Mouse (Mus musculus): Measurements from ENCODE around the gene Gm6583. TPM values are rescaled to one million over a fixed set of nuclear protein-coding genes. Genes with fewer than 3 reads are reported as not detected.
A peak's percentile ranks its signal among the peaks of the same experiment; 100 is the strongest.

Gene Gm6583
- polyA plus RNA-seq, 1 experiment from 2014 or later: 0.16 TPM

- Histone ChIP-seq H3K4me3 (ENCODE audit: low read depth, low read length) (no peak overlapping the region), H3K27me3 (ENCODE audit: insufficient read depth, low read length) (no peaks in the 10 kb centered on the region), H3K4me1 (ENCODE audit: insufficient read depth) (peaks cover 20% of the 10 kb centered on the region), H3K36me3 (replicated peaks; ENCODE audit: insufficient read depth, low read length) (peaks cover 26% of the 10 kb centered on the region), H3K4me2 (ENCODE audit: low read depth, low read length) (no peak overlapping the region), H3K9me3 (ENCODE audit: low read length) (no peaks in the 10 kb centered on the region), H3K9ac (replicated peaks) (peak overlapping the region; percentile 8; the same call in 1 of the 2 replicates), H3K27ac (ENCODE audit: low read depth) (no peak overlapping the region)
- no peak for DNase-seq
- ATAC-seq: no peak
- WGBS (ENCODE audit: insufficient replicate concordance): 70% methylated on average over 16 of the region's 16 CpGs
- TF ChIP-seq CTCF (IDR thresholded peaks at IDR 0.05; ENCODE audit: low read depth): no peak
- TF ChIP-seq EP300 (IDR thresholded peaks at IDR 0.05; ENCODE audit: low read depth): no peak
Measured at GRCm38 (mm10) chr5:112346211-112346965, 9.4 kb downstream of the Gm6583 start.

GRCm38 (mm10) chr5:112344092-112344960, 11.5 kb downstream of the Gm6583 start:
- Histone ChIP-seq H3K36me3 (replicated peaks; ENCODE audit: insufficient read depth, low read length) (peaks cover 15% of the 10 kb centered on the region), H3K9me3 (ENCODE audit: low read length) (no peaks in the 10 kb centered on the region), H3K4me3 (ENCODE audit: low read depth, low read length) (no peak overlapping the region; the same call in 1 of the 2 replicates), H3K9ac (replicated peaks) (peak overlapping the region; percentile 44; the same call in 1 of the 2 replicates), H3K27ac (ENCODE audit: low read depth) (peak overlapping the region; percentile 90), H3K4me2 (ENCODE audit: low read depth, low read length) (peak overlapping the region; percentile 85), H3K27me3 (ENCODE audit: insufficient read depth, low read length) (no peaks in the 10 kb centered on the region), H3K4me1 (ENCODE audit: insufficient read depth) (peaks cover 20% of the 10 kb centered on the region)
- TF ChIP-seq EP300 (IDR thresholded peaks at IDR 0.05; ENCODE audit: low read depth) (peak; percentile 63; the same call in 1 of the 2 replicates), CTCF (IDR thresholded peaks at IDR 0.05; ENCODE audit: low read depth) (no peak)
- ATAC-seq: peak; percentile 83
- 62% methylated on average over 6 of the region's 6 CpGs for WGBS (ENCODE audit: insufficient replicate concordance)
- peak; percentile 49 for DNase-seq

GRCm38 (mm10) chr5:112343205-112343595, 12.6 kb downstream of the Gm6583 start:
- no peak for TF ChIP-seq EP300 (IDR thresholded peaks at IDR 0.05; ENCODE audit: low read depth)
- TF ChIP-seq CTCF (IDR thresholded peaks at IDR 0.05; ENCODE audit: low read depth): no peak
- Histone ChIP-seq H3K27ac (ENCODE audit: low read depth) (peak overlapping the region; percentile 90), H3K4me2 (ENCODE audit: low read depth, low read length) (peak overlapping the region; percentile 85), H3K36me3 (replicated peaks; ENCODE audit: insufficient read depth, low read length) (peaks cover 17% of the 10 kb centered on the region), H3K9ac (replicated peaks) (peak overlapping the region; percentile 82), H3K4me3 (ENCODE audit: low read depth, low read length) (peak overlapping the region; percentile 94), H3K4me1 (ENCODE audit: insufficient read depth) (peaks cover 20% of the 10 kb centered on the region), H3K9me3 (ENCODE audit: low read length) (no peaks in the 10 kb centered on the region), H3K27me3 (ENCODE audit: insufficient read depth, low read length) (no peaks in the 10 kb centered on the region)
- 0% methylated on average over 17 of the region's 24 CpGs for WGBS (ENCODE audit: insufficient replicate concordance)
- no peak for DNase-seq
- ATAC-seq: peak; percentile 83

- H3K4me1 ChIP-seq (ENCODE audit: insufficient read depth): peaks cover 20% of the 10 kb centered on the region
- peak within 1 kb of the TSS; percentile 82 for H3K9ac ChIP-seq (replicated peaks)
- DNase-seq: peak; percentile 90
- no peak for TF ChIP-seq EP300 (IDR thresholded peaks at IDR 0.05; ENCODE audit: low read depth)
- peak; percentile 6; the same call in 1 of the 2 replicates for TF ChIP-seq CTCF (IDR thresholded peaks at IDR 0.05; ENCODE audit: low read depth)
- no peaks in the 10 kb centered on the region for H3K27me3 ChIP-seq (ENCODE audit: insufficient read depth, low read length)
- WGBS (ENCODE audit: insufficient replicate concordance): 2% methylated on average over 56 of the region's 64 CpGs
- H3K9me3 ChIP-seq (ENCODE audit: low read length): no peaks in the 10 kb centered on the region
- H3K36me3 ChIP-seq (replicated peaks; ENCODE audit: insufficient read depth, low read length): peaks cover 21% of the 10 kb centered on the region
- peak within 1 kb of the TSS; percentile 85 for H3K4me2 ChIP-seq (ENCODE audit: low read depth, low read length)
- ATAC-seq: peak; percentile 72
- H3K27ac ChIP-seq (ENCODE audit: low read depth): peak within 1 kb of the TSS; percentile 90
- H3K4me3 ChIP-seq (ENCODE audit: low read depth, low read length): peak within 1 kb of the TSS; percentile 94
Measured at GRCm38 (mm10) chr5:112342463-112343204, 13.2 kb downstream of the Gm6583 start, which contains the start of the genes Srrd and Hps4. Gene Srrd, minus strand, starts transcription at chr5:112343040. Gene Hps4, plus strand, starts transcription at chr5:112343083.

- ATAC-seq (no peak), DNase-seq (no peak)
- Histone ChIP-seq H3K27me3 (ENCODE audit: insufficient read depth, low read length) (no peaks in the 10 kb centered on the region), H3K9me3 (ENCODE audit: low read length) (no peaks in the 10 kb centered on the region), H3K9ac (replicated peaks) (no peak overlapping the region), H3K36me3 (replicated peaks; ENCODE audit: insufficient read depth, low read length) (peaks cover 47% of the 10 kb centered on the region), H3K27ac (ENCODE audit: low read depth) (no peak overlapping the region), H3K4me2 (ENCODE audit: low read depth, low read length) (no peak overlapping the region), H3K4me1 (ENCODE audit: insufficient read depth) (peaks cover 12% of the 10 kb centered on the region), H3K4me3 (ENCODE audit: low read depth, low read length) (no peak overlapping the region)
- 70% methylated on average over 7 of the region's 7 CpGs for WGBS (ENCODE audit: insufficient replicate concordance)
- no peak for TF ChIP-seq EP300 (IDR thresholded peaks at IDR 0.05; ENCODE audit: low read depth)
- TF ChIP-seq CTCF (IDR thresholded peaks at IDR 0.05; ENCODE audit: low read depth): 0 out of 2 replicates have a peak, but pooled peaks have one; percentile 11
Measured at GRCm38 (mm10) chr5:112339215-112339614, 16.6 kb downstream of the Gm6583 start.

Data from liver, postnatal 0 days (tissue).